Mouse (Mus musculus) MEL (cell line): Measurements from ENCODE around the gene Tmcc3. TPM values are rescaled to one million over a fixed set of nuclear protein-coding genes. Genes with fewer than 3 reads are reported as not detected.

Experiments used
- DNase-seq: peaks from one replicate; pipeline ENCODE4 v3.0.0; 2011; ENCODE audit warnings: low read depth, low spot score
- H3K27ac ChIP-seq: 2 replicates; pipeline ENCODE4 v1.5.1; 2012; ENCODE audit warnings: low read depth, mild to moderate bottlenecking, control low read depth, low read length, moderate library complexity; ENCODE audit not compliant: control insufficient read depth
- H3K27me3 ChIP-seq, 2 experiments: fragments of 150-350 bp in 1 of 2; sonication (generic) in 1 of 2; 2 replicates each; pipeline ENCODE4 v1.6.1; 2012; ENCODE audit warnings: low read length in 2 of 2, mild to moderate bottlenecking in 2 of 2, improper control_type of control experiment in 1 of 2, moderate library complexity in 1 of 2; ENCODE audit not compliant: insufficient read depth in 2 of 2, control insufficient read depth in 1 of 2
- H3K36me3 ChIP-seq, 2 experiments: 2 replicates each; pipeline ENCODE4 v1.6.1; 2012 to 2014; ENCODE audit warnings: low read length in 2 of 2, improper control_type of control experiment in 1 of 2, inconsistent platforms in 1 of 2, mild to moderate bottlenecking in 1 of 2; ENCODE audit not compliant: insufficient read depth in 2 of 2, control insufficient read depth in 1 of 2
- H3K4me1 ChIP-seq, 2 experiments: fragments of 150-350 bp in 1 of 2; sonication (generic) in 1 of 2; 2 replicates each; pipeline ENCODE4 v1.6.1; 2012; ENCODE audit warnings: low read length in 2 of 2, improper control_type of control experiment in 1 of 2, mild to moderate bottlenecking in 1 of 2; ENCODE audit not compliant: insufficient read depth in 2 of 2, control insufficient read depth in 1 of 2
- H3K4me3 ChIP-seq, 2 experiments: fragments of 150-350 bp in 1 of 2; sonication (generic) in 1 of 2; 2 replicates each; pipeline ENCODE4 v1.5.1; 2012; ENCODE audit warnings: low read depth in 2 of 2, low read length in 2 of 2, mild to moderate bottlenecking in 2 of 2, moderate library complexity in 2 of 2, control low read depth in 1 of 2, improper control_type of control experiment in 1 of 2; ENCODE audit not compliant: control insufficient read depth in 1 of 2, insufficient read depth in 1 of 2
- H3K79me2 ChIP-seq: 2 replicates; pipeline ENCODE4 v1.6.1; 2012; ENCODE audit warnings: mild to moderate bottlenecking, low read length, moderate library complexity; ENCODE audit not compliant: control insufficient read depth, poor library complexity, insufficient read depth
- H3K9ac ChIP-seq: 2 replicates; pipeline ENCODE4 v1.6.1; 2012; ENCODE audit warnings: low read depth, mild to moderate bottlenecking, control low read depth, low read length, moderate library complexity; ENCODE audit not compliant: control insufficient read depth, poor library complexity, severe bottlenecking
- H3K9me3 ChIP-seq: fragments of 150-350 bp; sonication (generic); replicated peaks from 2 replicates; pipeline ENCODE4 v1.6.1; 2012; ENCODE audit warnings: mild to moderate bottlenecking, low read length, improper control_type of control experiment, moderate library complexity; ENCODE audit not compliant: insufficient read depth
- ELF1 ChIP-seq: IDR thresholded peaks from 2 replicates; pipeline ENCODE4 v1.6.1; 2014; ENCODE audit warnings: low read depth, mild to moderate bottlenecking, inconsistent platforms, low read length, improper control_type of control experiment, moderate library complexity
- EP300 ChIP-seq, 2 experiments: IDR thresholded peaks; 2 replicates each; pipeline ENCODE4 v1.6.1; 2011; ENCODE audit warnings: improper control_type of control experiment in 2 of 2, low read length in 2 of 2, low read depth in 1 of 2, mild to moderate bottlenecking in 1 of 2
- GABPA ChIP-seq: IDR thresholded peaks from 2 replicates; pipeline ENCODE4 v1.6.1; 2012; ENCODE audit warnings: low read depth, mild to moderate bottlenecking, inconsistent platforms, low read length, improper control_type of control experiment, moderate library complexity
- HCFC1 ChIP-seq: IDR thresholded peaks from 2 replicates; pipeline ENCODE4 v1.6.1; 2012; ENCODE audit warnings: low read depth, mild to moderate bottlenecking, inconsistent platforms, low read length, improper control_type of control experiment, moderate library complexity
- JUND ChIP-seq: IDR thresholded peaks from 2 replicates; pipeline ENCODE4 v1.6.1; 2011; ENCODE audit warnings: low read depth, mild to moderate bottlenecking, improper control_type of control experiment, low read length
- KAT2A ChIP-seq: conservative IDR thresholded peaks from 2 replicates; pipeline ENCODE4 v1.6.1; 2012; ENCODE audit warnings: low read depth, low read length, improper control_type of control experiment, inconsistent platforms
- MAFK ChIP-seq: IDR thresholded peaks from 2 replicates; pipeline ENCODE4 v1.6.1; 2011; ENCODE audit warnings: low read depth, mild to moderate bottlenecking, low read length, improper control_type of control experiment, borderline replicate concordance
- MAZ ChIP-seq: IDR thresholded peaks from 2 replicates; pipeline ENCODE4 v1.6.1; 2012; ENCODE audit warnings: low read depth, mild to moderate bottlenecking, inconsistent platforms, low read length, improper control_type of control experiment
- MEF2A ChIP-seq: IDR thresholded peaks from 2 replicates; pipeline ENCODE4 v1.6.1; 2014; ENCODE audit warnings: low read depth, mild to moderate bottlenecking, inconsistent platforms, low read length, improper control_type of control experiment; ENCODE audit not compliant: poor library complexity, insufficient replicate concordance, severe bottlenecking; ENCODE audit errors: extremely low read depth
- NELFE ChIP-seq: IDR thresholded peaks from 2 replicates; pipeline ENCODE4 v1.6.1; 2011; ENCODE audit warnings: low read depth, low read length, improper control_type of control experiment
- NRF1 ChIP-seq: IDR thresholded peaks from 2 replicates; pipeline ENCODE4 v1.6.1; 2014; ENCODE audit warnings: low read depth, mild to moderate bottlenecking, inconsistent platforms, low read length, improper control_type of control experiment, moderate library complexity; ENCODE audit not compliant: poor library complexity, insufficient read depth, severe bottlenecking
- POLR2AphosphoS2 ChIP-seq: IDR thresholded peaks from 2 replicates; pipeline ENCODE4 v1.6.1; 2011; ENCODE audit warnings: low read length, improper control_type of control experiment
- RAD21 ChIP-seq: IDR thresholded peaks from 2 replicates; pipeline ENCODE4 v1.6.1; 2011; ENCODE audit warnings: mild to moderate bottlenecking, low read depth, low read length, improper control_type of control experiment
- RCOR1 ChIP-seq: IDR thresholded peaks from 2 replicates; pipeline ENCODE4 v1.6.1; 2012; ENCODE audit warnings: low read depth, mild to moderate bottlenecking, inconsistent platforms, low read length, improper control_type of control experiment
- SIN3A ChIP-seq: IDR thresholded peaks from 2 replicates; pipeline ENCODE4 v1.6.1; 2012; ENCODE audit warnings: low read length, improper control_type of control experiment, inconsistent platforms
- TAL1 ChIP-seq: IDR thresholded peaks from 2 replicates; pipeline ENCODE4 v1.6.1; 2012; ENCODE audit warnings: mild to moderate bottlenecking, inconsistent platforms, low read length, moderate library complexity, mixed read lengths
- TCF12 ChIP-seq: IDR thresholded peaks from 2 replicates; pipeline ENCODE4 v1.6.1; 2014; ENCODE audit warnings: low read depth, mild to moderate bottlenecking, inconsistent platforms, low read length, improper control_type of control experiment, moderate library complexity
- USF1 ChIP-seq: IDR thresholded peaks from 2 replicates; pipeline ENCODE4 v1.6.1; 2014; ENCODE audit warnings: low read depth, mild to moderate bottlenecking, inconsistent platforms, low read length, improper control_type of control experiment, moderate library complexity
- ZKSCAN1 ChIP-seq: IDR thresholded peaks from 2 replicates; pipeline ENCODE4 v1.6.1; 2012; ENCODE audit warnings: low read depth, mild to moderate bottlenecking, inconsistent platforms, low read length, improper control_type of control experiment, moderate library complexity
- polyA plus RNA-seq, 2 experiments: library from polyadenylated mRNA; stranded (reverse) in 1 of 2; unstranded in 1 of 2; fragments of >175 nt in 1 of 2; fragments of >200 nt in 1 of 2; gene quantifications; 2 replicates each; pipeline versions ENCODE4 v1.2.1 to v1.2.4; 2012; ENCODE audit warnings: low replicate concordance in 2 of 2, low read depth in 1 of 2; ENCODE audit not compliant: insufficient read length in 2 of 2, insufficient read depth in 1 of 2, missing spikeins in 1 of 2
- total RNA-seq: library from RNA; depleted of rRNA; stranded (reverse); fragments of 300-350 nt; gene quantifications from 2 replicates; pipeline ENCODE4 v1.2.3, GENCODE M21; 2012

The Tmcc3 gene
- total and polyA plus RNA-seq, 3 experiments: 1.3 to 2.6 TPM; not detected in 1

DNA sequence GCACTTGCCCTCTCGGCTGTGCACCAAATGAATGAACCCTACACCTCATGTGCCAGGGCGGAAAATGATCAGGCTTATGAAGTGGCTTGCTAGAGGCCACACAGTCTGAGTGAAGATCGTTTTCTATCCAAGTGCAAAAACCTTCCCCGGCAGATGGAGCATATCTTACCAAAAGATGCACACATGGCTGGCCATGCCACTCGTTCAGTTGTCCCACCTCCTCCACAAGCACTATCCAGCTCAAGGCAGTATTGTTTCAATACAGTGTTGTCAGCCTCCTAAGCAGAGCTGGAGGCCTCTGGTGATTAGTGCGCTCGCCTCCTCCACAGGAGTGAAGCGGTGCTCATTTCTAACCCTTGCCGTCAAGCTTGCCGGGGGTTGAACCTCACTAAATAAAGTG, 66.1 kb downstream of the Tmcc3 start:
- Histone ChIP-seq H3K36me3 (no peaks in the 10 kb centered on the region), H3K27ac (no peak overlapping the region)

GRCm38 (mm10) chr10:94378383-94378782, 66.6 kb downstream of the Tmcc3 start:
- Histone ChIP-seq H3K36me3 (no peaks in the 10 kb centered on the region), H3K4me1 (no peaks in the 10 kb centered on the region), H3K9me3 (no peaks in the 10 kb centered on the region), H3K9ac (no peak overlapping the region), H3K79me2 (no peaks in the 10 kb centered on the region), H3K27me3 (peaks cover 1 to 3% of the 10 kb centered on the region in 2 experiments; a peak in 2 of 4 replicates), H3K4me3 (no peak overlapping the region), H3K27ac (no peak overlapping the region)
- DNase-seq: no peak
- TF ChIP-seq TAL1 (no peak), HCFC1 (no peak), JUND (no peak), NRF1 (no peak), MAFK (no peak), EP300 (IDR thresholded peaks at IDR 0.05; ENCODE audit: low read depth in 1 of 2, low read length in 2 of 2) (no peak), KAT2A (no peak), ELF1 (no peak), SIN3A (no peak), TCF12 (no peak), USF1 (no peak), MEF2A (no peak), MAZ (no peak), GABPA (no peak), ZKSCAN1 (no peak)

More for the DNA sequence above, 66.1 kb downstream of the Tmcc3 start:
- DNase-seq: no peak
- no peak for TF ChIP-seq ZKSCAN1
- no peak for TF ChIP-seq MAFK
- no peak for TF ChIP-seq POLR2AphosphoS2
- TF ChIP-seq NELFE: no peak
- TF ChIP-seq RAD21: no peak
- no peak for TF ChIP-seq RCOR1
- Histone ChIP-seq H3K9ac (no peak overlapping the region), H3K9me3 (no peaks in the 10 kb centered on the region), H3K27me3 (peaks cover 1 to 3% of the 10 kb centered on the region in 2 experiments; a peak in 3 of 4 replicates), H3K79me2 (no peaks in the 10 kb centered on the region), H3K4me1 (no peaks in the 10 kb centered on the region), H3K4me3 (no peak overlapping the region)
